Mouse (Mus musculus): ENCODE data around the gene Cpd.
"Not testable (repeated sequence)": the region's sequence is repeated elsewhere in the genome, so short reads cannot be mapped to it uniquely, and the experiment has no call there.

Gene Cpd

DNA sequence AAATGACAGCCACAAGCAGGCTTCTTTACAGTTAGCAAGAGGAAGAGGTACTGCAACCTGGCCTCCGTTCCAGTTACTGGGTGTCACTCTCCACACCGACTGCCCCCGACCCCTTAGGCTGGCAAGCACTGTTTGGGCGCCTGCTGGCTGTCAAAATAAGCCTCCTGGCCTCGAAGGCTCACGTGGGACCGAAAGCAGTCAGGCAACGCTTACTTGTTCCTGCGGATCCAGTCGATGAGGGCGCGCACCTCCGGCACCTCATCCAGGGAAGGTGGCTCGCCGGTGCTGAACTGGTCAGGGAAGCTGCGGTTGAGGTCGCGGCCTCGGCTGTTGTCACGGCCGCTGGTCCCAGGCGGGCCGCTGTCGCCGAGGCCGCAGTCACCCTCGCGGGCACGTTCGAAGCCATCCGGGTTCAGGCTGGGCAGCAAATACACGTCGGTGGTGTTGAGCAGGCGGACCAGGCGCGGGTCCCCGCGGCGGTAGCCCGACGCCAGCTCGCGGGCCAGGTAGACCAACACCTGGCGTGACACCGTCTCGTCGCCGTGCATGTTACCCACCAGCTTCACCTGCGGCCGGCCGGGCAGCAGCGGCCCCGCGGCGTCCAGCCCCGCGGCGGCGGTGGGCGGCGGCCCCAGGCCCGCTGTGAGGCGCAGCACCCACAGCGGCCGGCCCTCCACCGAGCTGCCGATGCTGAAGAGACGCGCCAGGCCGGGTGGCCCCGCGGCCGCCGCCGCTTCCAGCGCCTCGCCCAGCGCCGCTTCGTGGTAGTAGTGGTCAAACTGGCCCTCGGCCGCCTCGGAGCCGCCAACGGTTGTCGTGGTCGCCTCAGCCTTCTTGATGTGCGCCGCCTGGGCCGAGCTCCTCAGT lies 574 bp downstream of the Cpd start:
- peak in 1 of 2 experiments; percentile 36 for DNase-seq

GRCm38 (mm10) chr11:76845275-76845980 lies 1.4 kb downstream of the Cpd start:
- peak; percentile 74 to 77 for DNase-seq

DNA sequence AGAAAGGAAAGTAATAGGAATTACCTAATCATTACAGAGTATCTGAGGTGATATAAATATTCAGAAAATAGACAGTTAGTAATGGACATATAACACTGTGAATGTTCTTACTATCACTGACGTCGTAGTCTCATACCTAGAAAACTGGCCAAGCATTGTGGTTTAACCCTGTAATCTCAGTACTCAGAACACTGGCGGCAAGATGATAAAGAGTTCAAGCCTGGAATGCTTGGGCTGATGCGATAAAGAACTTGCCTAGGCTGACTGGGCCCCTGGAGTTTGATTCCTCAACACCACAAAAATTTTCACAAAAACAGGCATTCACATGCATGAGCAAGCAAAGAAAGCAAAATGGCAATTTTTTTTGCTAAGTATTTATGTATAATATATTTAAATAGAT lies 8.2 kb downstream of the Cpd start:
- DNase-seq: no peak

- no peak for DNase-seq
These were observed 10.5 kb downstream of the Cpd start for GRCm38 (mm10) chr11:76836317-76836716.

DNA sequence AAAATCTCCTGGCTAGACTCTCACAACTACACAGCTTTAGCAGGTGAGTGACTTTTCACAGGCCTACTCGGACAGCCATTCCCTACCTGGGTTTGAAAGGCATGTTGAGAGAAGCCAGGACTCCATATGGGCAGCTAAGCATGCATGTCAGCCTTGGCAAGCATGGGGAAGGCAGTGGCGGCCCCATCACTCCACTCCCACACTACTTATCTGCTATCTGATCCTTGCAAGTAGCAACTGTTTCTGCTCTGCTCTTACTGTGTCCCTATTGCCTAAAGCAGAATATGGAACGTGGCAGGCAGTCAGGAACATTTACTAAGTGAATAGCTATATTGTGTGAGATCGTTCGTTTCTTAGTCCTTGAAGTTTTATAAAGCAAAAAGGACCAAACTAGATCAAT lies 10.9 kb downstream of the Cpd start:
- no peak for DNase-seq

GRCm38 (mm10) chr11:76834665-76835064 lies 12.2 kb downstream of the Cpd start:
- DNase-seq: no peak

DNA sequence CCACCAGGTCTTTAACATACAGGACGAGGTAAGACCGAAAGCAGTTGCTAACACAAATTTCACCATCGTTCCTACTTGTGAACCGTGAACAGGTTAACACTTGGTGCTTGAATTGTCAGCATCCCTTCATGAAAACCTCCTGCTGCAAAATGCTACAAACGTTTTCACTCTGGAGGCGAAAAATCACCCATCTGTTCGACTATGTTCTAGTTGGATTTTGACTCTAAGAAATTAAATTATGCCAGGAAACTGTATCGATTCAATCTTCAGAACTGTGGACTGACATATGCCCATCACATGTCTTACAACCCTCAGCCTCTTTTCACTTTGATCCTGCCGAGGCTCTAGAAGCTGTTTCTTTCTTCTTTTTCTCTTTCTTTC lies 21.9 kb downstream of the Cpd start:
- DNase-seq: no peak

- DNase-seq: no peak
These were observed 22.5 kb downstream of the Cpd start for GRCm38 (mm10) chr11:76824238-76824884.

GRCm38 (mm10) chr11:76823641-76824040 lies 23.2 kb downstream of the Cpd start:
- DNase-seq: no peak

DNA sequence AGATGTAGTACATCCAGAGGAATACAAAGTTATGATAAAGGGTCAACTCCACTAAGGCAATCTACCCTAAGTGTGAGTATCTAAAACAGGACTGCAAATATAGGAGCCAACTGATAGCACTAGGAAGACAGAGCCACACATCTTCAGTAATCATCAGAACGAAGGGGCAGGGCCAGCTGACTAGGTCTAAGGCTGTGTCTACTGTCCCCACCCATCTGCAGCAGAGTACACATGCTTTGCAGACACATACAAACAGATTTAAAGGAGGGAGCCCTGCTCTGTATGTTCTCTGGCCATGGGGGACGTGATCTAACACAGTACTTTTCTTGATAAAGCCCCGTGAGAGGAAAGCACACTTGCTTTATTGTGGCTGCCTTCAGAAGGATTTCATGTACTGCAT lies 25.5 kb downstream of the Cpd start:
- no peak for DNase-seq

DNA sequence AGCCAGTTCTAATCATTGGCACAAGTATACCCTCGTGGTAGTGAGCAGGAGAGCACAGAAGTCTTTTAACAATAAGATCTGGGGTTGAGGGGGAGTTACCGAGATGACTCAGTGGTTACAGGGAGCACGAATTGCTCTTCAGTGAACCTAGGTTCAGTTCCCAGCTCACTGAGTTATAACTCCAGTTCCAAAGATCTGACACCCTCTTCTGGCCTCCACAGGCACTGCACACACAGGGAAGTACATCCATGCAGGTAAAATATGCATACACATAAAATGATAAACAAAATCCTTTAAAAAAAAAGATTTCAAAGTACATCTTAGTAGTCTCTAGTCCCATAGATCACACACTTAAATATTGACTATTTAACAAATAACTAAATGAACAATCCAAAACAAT lies 29.2 kb downstream of the Cpd start:
- no peak for DNase-seq

GRCm38 (mm10) chr11:76810706-76811495 lies 35.9 kb downstream of the Cpd start:
- no peak for DNase-seq

DNA sequence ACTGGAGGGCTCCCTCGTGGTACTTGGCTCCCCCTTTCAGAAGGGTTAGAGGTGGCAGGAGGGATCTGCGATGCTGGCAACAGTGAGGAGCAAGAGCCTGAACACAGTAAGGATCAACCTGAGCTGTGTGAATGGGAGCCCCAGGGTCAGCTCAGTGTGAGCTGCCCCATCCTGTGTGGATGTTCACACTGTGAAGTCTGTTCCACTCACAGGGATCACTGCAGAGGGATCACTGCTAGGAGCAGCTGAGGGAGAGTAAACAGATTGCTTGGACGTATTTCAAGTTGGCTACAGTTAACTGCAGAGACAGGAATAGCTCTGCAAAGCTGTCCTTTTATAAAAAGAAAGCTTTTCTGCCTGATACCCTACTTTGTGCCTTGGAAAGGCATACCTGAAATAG lies 37.4 kb downstream of the Cpd start:
- no peak for DNase-seq

GRCm38 (mm10) chr11:76808550-76808949 lies 38.3 kb downstream of the Cpd start:
- DNase-seq: no peak

DNA sequence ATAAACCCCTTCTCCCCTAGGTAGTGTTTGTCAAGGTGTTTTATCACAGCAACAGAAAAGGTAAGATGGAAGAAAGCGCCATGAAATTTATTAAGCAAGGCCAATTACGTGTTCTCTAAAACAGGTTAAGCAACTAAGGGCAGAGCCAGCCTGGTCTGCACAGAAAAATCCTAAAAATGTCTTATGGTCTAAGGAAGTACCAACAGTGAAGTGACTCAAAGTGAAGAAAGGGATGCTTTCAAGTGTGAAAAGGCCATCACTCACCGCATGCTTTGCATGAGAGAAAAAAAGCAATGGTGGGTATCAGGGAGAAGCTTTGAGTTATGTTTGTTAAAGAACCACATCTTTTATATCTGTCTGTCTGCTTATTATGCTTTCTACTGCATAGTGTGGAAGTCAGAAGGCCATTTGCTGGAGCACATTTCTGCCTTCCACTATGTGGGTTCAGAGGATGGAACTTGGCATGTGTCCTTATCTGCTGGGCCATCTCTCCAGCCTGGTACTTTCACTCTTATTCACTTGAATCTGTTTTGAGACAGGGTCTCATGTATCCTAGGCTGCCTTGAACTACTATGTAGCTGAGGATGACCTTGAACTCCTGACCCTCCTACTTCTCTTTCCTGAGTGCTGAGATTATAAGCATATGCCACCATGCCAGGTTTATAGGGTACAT lies 39.7 kb downstream of the Cpd start:
- DNase-seq: peak; percentile 2 to 8

GRCm38 (mm10) chr11:76806026-76806425 lies 40.8 kb downstream of the Cpd start:
- DNase-seq: no peak

GRCm38 (mm10) chr11:76805072-76805471 lies 41.7 kb downstream of the Cpd start:
- not testable (repeated sequence) for DNase-seq

- no peak for DNase-seq
These were observed 43.6 kb downstream of the Cpd start for GRCm38 (mm10) chr11:76803266-76803665.

DNA sequence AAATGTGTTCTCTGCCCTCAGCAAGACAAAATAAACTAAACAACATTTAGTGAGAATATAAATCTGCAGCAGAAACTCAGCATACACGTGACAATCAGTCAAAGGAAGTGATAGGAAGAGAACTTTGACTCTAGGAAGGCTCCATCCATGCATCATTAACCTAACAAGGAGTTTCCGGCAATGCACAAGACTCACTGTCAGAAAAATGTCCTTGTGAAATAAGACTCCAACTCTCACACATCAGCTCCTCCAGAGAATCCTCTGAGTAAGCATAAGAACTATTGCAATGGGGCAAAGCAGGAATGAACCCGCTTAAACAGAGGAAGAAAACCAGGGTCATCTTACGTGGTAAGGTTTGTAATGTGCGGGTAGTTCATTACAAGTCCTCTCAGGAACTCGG lies 49.6 kb downstream of the Cpd start:
- no peak for DNase-seq

GRCm38 (mm10) chr11:76795326-76795725 lies 51.5 kb downstream of the Cpd start:
- no peak for DNase-seq

DNA sequence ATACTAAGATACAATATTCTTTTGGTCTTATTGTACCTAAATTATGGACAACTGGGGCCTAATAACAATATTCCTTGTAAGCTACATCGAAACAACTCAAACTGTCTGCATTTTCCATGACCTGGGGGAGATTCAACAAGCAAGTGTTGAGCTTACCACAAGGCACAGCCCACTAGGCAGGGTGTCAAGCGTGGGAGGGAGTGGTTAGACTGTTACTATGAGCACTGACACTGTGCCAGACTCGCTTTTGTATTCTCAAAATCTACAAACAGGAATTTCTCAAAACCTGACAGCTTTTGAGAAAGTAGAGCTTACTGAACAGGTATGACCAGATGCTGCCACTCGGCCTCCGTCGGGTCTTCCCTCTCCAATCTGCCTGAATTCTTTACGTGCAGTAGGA lies 55.5 kb downstream of the Cpd start:
- DNase-seq: no peak

- DNase-seq: peak; percentile 59 to 64
These were observed 57.6 kb downstream of the Cpd start for GRCm38 (mm10) chr11:76789252-76789651.
